Mouse (Mus musculus) lung, postnatal 0 days (tissue): ENCODE data around the gene Sbf1. TPM values are rescaled to one million over a fixed set of nuclear protein-coding genes. Genes with fewer than 3 reads are reported as not detected.

Source experiments
- ATAC-seq: fragments of 200-750 bp; cut with Nextera tagmentation; 2 replicates; pipeline ENCODE4 v1.8.0; 2017; ENCODE audit warnings: moderate library complexity
- DNase-seq: peaks from one replicate; pipeline ENCODE4 v3.0.0-alpha.2; 2016; ENCODE audit warnings: low spot score
- H3K27ac ChIP-seq: fragments of 300-500 bp; sonication (generic); 2 replicates; pipeline ENCODE4 v1.5.1; 2014; ENCODE audit warnings: antibody characterized with exemption, mild to moderate bottlenecking, low read length, mixed read lengths
- H3K27me3 ChIP-seq: fragments of 300-500 bp; sonication (generic); replicated peaks from 2 replicates; pipeline ENCODE4 v1.6.1; 2014; ENCODE audit warnings: low read length, mixed read lengths; ENCODE audit not compliant: insufficient read depth
- H3K36me3 ChIP-seq: fragments of 300-500 bp; sonication (generic); 2 replicates; pipeline ENCODE4 v1.6.1; 2014; ENCODE audit warnings: low read length, mixed read lengths; ENCODE audit not compliant: insufficient read depth
- H3K4me1 ChIP-seq: fragments of 300-500 bp; sonication (generic); 2 replicates; pipeline ENCODE4 v1.6.1; 2014; ENCODE audit warnings: antibody characterized with exemption, low read depth, low read length, mixed read lengths; ENCODE audit not compliant: insufficient read depth
- H3K4me2 ChIP-seq: fragments of 300-500 bp; sonication (generic); replicated peaks from 2 replicates; pipeline ENCODE4 v1.6.1; 2014; ENCODE audit warnings: low read depth, mild to moderate bottlenecking, low read length, moderate library complexity, mixed read lengths
- H3K4me3 ChIP-seq: fragments of 300-500 bp; sonication (generic); 2 replicates; pipeline ENCODE4 v1.5.1; 2014; ENCODE audit warnings: low read depth, low read length
- H3K9ac ChIP-seq: fragments of 300-500 bp; sonication (generic); replicated peaks from 2 replicates; pipeline ENCODE4 v1.6.1; 2014; ENCODE audit warnings: low read depth, mild to moderate bottlenecking
- H3K9me3 ChIP-seq: fragments of 300-500 bp; sonication (generic); 2 replicates; pipeline ENCODE4 v1.6.1; 2016; ENCODE audit warnings: low read length, mixed read lengths
- CTCF ChIP-seq: IDR thresholded peaks from 2 replicates; pipeline ENCODE4 v1.5.1; 2016; ENCODE audit warnings: antibody characterized with exemption, mild to moderate bottlenecking
- EP300 ChIP-seq: IDR thresholded peaks from 2 replicates; pipeline ENCODE4 v1.6.1; 2016; ENCODE audit warnings: antibody characterized with exemption, mild to moderate bottlenecking, control low read depth
- WGBS: fragments of 180-500 bp; shearing (Covaris S2); extraction: QIAGEN DNeasy Blood & Tissue Kit; methylation state at CpG from one replicate; pipeline ENCODE4 v1.1.7; 2014; 5-methylcytosine and 5-hydroxymethylcytosine counted together
- polyA plus RNA-seq: library from polyadenylated mRNA; unstranded; fragments of >200 nt; fragmentation: Nextera tagmentation; extraction: Ambion mirVana; gene quantifications from 2 replicates; pipeline ENCODE4 v1.2.1, GENCODE M21; 2015

Gene Sbf1
- polyA plus RNA-seq, 1 experiment from 2014 or later = 30.9 TPM

DNA sequence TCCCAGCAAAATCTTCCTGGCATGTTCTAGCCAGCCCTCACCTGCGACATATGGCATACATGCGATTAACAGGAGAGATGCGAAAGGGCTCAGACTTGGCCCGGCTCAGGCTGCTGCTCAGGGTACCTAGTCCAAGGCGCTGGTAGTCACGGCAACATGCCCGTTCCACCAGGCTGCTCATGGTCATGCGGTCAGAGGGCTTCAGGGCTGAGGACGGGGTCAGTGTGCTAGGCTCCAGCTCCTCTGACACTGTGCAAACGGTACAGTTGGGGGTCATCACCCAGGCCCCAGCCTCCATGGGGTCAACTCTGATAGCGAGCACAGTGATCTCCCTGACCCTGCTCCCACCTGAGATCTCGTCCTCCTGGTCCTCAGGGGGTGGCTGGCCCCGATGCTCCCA lies 14.9 kb downstream of the Sbf1 start:
- WGBS = 90% methylated on average over 13 of the region's 13 CpGs
- Histone ChIP-seq H3K27ac (no peak overlapping the region), H3K9me3 (no peaks in the 10 kb centered on the region), H3K27me3 (no peaks in the 10 kb centered on the region), H3K4me3 (no peak overlapping the region), H3K9ac (no peak overlapping the region), H3K36me3 (peaks cover 54% of the 10 kb centered on the region), H3K4me2 (no peak overlapping the region), H3K4me1 (no peaks in the 10 kb centered on the region; the same call in 1 of the 2 replicates)
- ATAC-seq (no peak), DNase-seq (no peak)
- TF ChIP-seq EP300 (no peak), CTCF (no peak)

DNA sequence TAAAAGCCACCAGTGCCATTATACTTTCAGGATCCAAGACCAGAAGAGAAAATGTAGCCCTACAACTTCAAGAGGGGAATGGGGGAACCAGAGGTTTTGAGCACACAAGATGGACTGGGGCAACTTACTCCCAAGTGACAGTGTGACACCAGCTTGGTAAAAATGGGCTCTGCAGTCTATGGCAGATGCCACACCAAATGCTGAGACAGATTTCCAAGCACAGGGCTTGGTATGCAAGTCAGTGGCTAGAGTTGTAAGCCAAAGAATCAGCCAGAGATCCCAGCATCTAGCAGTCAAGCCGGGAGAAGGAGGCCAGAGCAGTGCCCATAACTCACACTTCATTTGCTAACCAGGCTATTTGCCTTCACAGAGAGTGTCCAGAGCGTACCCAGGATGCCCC lies 17.4 kb downstream of the Sbf1 start:
- DNase-seq (no peak), ATAC-seq (no peak)
- Histone ChIP-seq H3K4me1 (no peaks in the 10 kb centered on the region; the same call in 1 of the 2 replicates), H3K4me3 (no peak overlapping the region), H3K27me3 (no peaks in the 10 kb centered on the region), H3K27ac (no peak overlapping the region), H3K36me3 (peaks cover 56% of the 10 kb centered on the region), H3K9ac (no peak overlapping the region), H3K9me3 (no peaks in the 10 kb centered on the region), H3K4me2 (no peak overlapping the region)
- 100% methylated on average over 2 of the region's 2 CpGs for WGBS
- TF ChIP-seq EP300 (no peak), CTCF (no peak)

GRCm38 (mm10) chr15:89296465-89296864 lies 18.6 kb downstream of the Sbf1 start:
- ATAC-seq (peak; percentile 62), DNase-seq (peak; percentile 61)
- no peak for TF ChIP-seq CTCF
- no peak for TF ChIP-seq EP300
- Histone ChIP-seq H3K27ac (no peak overlapping the region), H3K27me3 (no peaks in the 10 kb centered on the region), H3K9ac (no peak overlapping the region), H3K4me1 (no peaks in the 10 kb centered on the region; the same call in 1 of the 2 replicates), H3K4me2 (no peak overlapping the region), H3K4me3 (no peak overlapping the region), H3K9me3 (no peaks in the 10 kb centered on the region), H3K36me3 (peaks cover 51% of the 10 kb centered on the region)
- WGBS = 42% methylated on average over 1 of the region's 1 CpGs

GRCm38 (mm10) chr15:89295580-89296165 lies 19.4 kb downstream of the Sbf1 start:
- Histone ChIP-seq H3K27me3 (no peaks in the 10 kb centered on the region), H3K27ac (no peak overlapping the region), H3K4me2 (no peak overlapping the region), H3K4me1 (no peaks in the 10 kb centered on the region; the same call in 1 of the 2 replicates), H3K9ac (no peak overlapping the region), H3K9me3 (no peaks in the 10 kb centered on the region), H3K4me3 (no peak overlapping the region), H3K36me3 (peaks cover 54% of the 10 kb centered on the region)
- DNase-seq (no peak), ATAC-seq (peak; percentile 56)
- WGBS = 58% methylated on average over 8 of the region's 8 CpGs
- TF ChIP-seq CTCF (no peak), EP300 (no peak)

DNA sequence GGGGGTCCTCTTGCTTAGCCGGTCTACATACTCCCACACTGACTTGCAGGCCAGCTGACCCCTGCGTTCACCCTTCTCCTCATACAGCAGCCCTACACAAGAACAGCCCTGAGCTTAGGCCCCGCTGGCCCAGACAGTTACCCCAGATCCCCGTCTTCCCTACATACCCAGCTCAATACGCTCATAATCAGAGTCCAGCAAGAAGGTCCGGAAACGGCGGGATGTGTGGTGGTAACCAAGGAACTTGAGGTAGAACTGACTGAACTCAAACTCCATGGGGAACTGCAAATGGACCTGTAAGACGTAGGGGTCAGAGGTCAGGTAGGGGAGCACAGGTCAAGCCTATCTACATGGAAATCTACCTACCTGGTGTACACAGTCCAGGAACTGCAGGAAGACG lies 21.3 kb downstream of the Sbf1 start:
- 91% methylated on average over 10 of the region's 10 CpGs for WGBS
- TF ChIP-seq EP300 = no peak
- no peak for TF ChIP-seq CTCF
- ATAC-seq = no peak

DNA sequence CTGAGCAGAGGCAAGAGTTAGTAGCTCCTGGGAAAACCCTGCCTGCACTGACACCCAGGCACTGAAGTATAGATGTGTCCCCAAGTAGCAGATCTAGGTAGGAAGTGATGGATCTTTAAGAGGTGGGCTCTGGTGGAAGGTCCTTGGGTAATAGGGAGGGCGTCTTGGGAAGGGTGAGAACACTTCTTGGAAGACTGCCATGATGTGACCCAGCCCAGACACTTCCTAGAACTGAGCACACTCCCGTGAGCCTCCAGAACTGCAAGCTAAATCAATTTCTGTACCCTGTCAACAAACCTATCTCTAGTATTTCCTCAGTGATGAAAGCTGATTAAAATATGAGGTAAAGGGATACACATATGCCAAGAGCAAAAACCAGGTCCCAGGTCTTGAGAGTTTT lies 22.3 kb downstream of the Sbf1 start:
- no peaks in the 10 kb centered on the region for H3K27me3 ChIP-seq
- no peak overlapping the region for H3K27ac ChIP-seq
- H3K9me3 ChIP-seq = no peaks in the 10 kb centered on the region
- DNase-seq (no peak), ATAC-seq (no peak)
- WGBS = 20% methylated on average over 2 of the region's 2 CpGs
- H3K9ac ChIP-seq = no peak overlapping the region
- no peak overlapping the region for H3K4me3 ChIP-seq
- TF ChIP-seq EP300 (no peak), CTCF (no peak)
- H3K4me2 ChIP-seq = no peak overlapping the region
- no peaks in the 10 kb centered on the region; the same call in 1 of the 2 replicates for H3K4me1 ChIP-seq
- peaks cover 53% of the 10 kb centered on the region for H3K36me3 ChIP-seq

More for the DNA sequence above, 21.3 kb downstream of the Sbf1 start:
- Histone ChIP-seq H3K27ac (no peak overlapping the region), H3K4me2 (no peak overlapping the region), H3K9me3 (no peaks in the 10 kb centered on the region), H3K36me3 (peaks cover 55% of the 10 kb centered on the region), H3K4me1 (no peaks in the 10 kb centered on the region; the same call in 1 of the 2 replicates), H3K9ac (no peak overlapping the region), H3K27me3 (no peaks in the 10 kb centered on the region), H3K4me3 (no peak overlapping the region)
- no peak for DNase-seq
